In genomic region chr9:51052180-51052579, GRCm38 (mm10) we compare ENCODE assay signal across 13 mouse cellular contexts. TPM values are rescaled to one million over a fixed set of nuclear protein-coding genes. Genes with fewer than 3 reads are reported as not detected.
A peak's percentile ranks its signal among the peaks of the same experiment; 100 is the strongest.
DNase-seq lines count a peak whose midpoint lies in the region; ATAC-seq and TF ChIP-seq lines count a peak whose summit lies in the region.
"Had no signal": no experiment of that assay in that cellular context is flagged by ENCODE, and none has a peak within 500 bp of the region (broad histone marks: within the 10 kb centered on the region; RNA-seq: fewer than 3 reads in every experiment).

No protein-coding gene starts in this region.

- intact Hi-C loops in left cerebral cortex, adult 2 months (cut with DNase I) = loop anchor here (5.0 kb wide), 1 partner anchor 250 kb away; no protein-coding TSS in a partner anchor

- H3K9me3 ChIP-seq in hindbrain, embryonic 13.5 days = no peaks in the 10 kb centered on the region
- H3K9me3 ChIP-seq: forebrain, embryonic 15.5 days; lung, embryonic 15.5 days; neural tube, embryonic 12.5 days had no signal

- no peak overlapping the region for H3K4me2 ChIP-seq in hindbrain, embryonic 13.5 days
- H3K4me2 ChIP-seq: forebrain, embryonic 15.5 days; lung, embryonic 15.5 days; neural tube, embryonic 12.5 days had no signal

- H3K9ac ChIP-seq in hindbrain, embryonic 13.5 days = no peak overlapping the region
- H3K9ac ChIP-seq: forebrain, embryonic 15.5 days; lung, embryonic 15.5 days; neural tube, embryonic 12.5 days had no signal

- no peaks in the 10 kb centered on the region for H3K27me3 ChIP-seq in hindbrain, embryonic 13.5 days
- H3K27me3 ChIP-seq: forebrain, embryonic 15.5 days; lung, embryonic 15.5 days; neural tube, embryonic 12.5 days had no signal

- no peak overlapping the region for H3K4me3 ChIP-seq in left cerebral cortex, adult 2 months
- H3K4me3 ChIP-seq in hindbrain, embryonic 13.5 days = no peak overlapping the region
- H3K4me3 ChIP-seq: forebrain, embryonic 15.5 days; lung, embryonic 15.5 days; neural tube, embryonic 12.5 days had no signal

- TF ChIP-seq POLR2A in brain, embryonic 14.5 days (IDR thresholded peaks at IDR 0.05; ENCODE audit: borderline replicate concordance, extremely low read depth, insufficient read depth, insufficient read length, poor library complexity, severe bottlenecking) = no peak

- no peak for ATAC-seq in hindbrain, embryonic 13.5 days (ENCODE audit: low FRiP score)
- ATAC-seq: forebrain, embryonic 15.5 days had no signal

- no peaks in the 10 kb centered on the region for H3K36me3 ChIP-seq in hindbrain, embryonic 13.5 days
- H3K36me3 ChIP-seq: forebrain, embryonic 15.5 days; lung, embryonic 15.5 days; neural tube, embryonic 12.5 days had no signal

- peak; percentile 4 for DNase-seq in cerebellum, adult 9-10 months
- DNase-seq in cerebellum, postnatal 36 days = no peak
- DNase-seq in left cerebral cortex, adult 2 months (ENCODE audit: extremely low spot score in 1 of 2, low spot score in 2 of 2) = no peak
- no peak for DNase-seq in left cerebral cortex, adult 18-20 months (ENCODE audit: low spot score in 2 of 2)
- DNase-seq in CD4-positive helper T cell, adult 2 months (ENCODE audit: low read depth, low spot score) = peak; percentile 48
- peak; percentile 20 for DNase-seq in brain, embryonic 14.5 days (ENCODE audit: low read depth)
- no peak for DNase-seq in adrenal gland, postnatal 4 days (ENCODE audit: low spot score in 2 of 2)

- no peaks in the 10 kb centered on the region for H3K4me1 ChIP-seq in hindbrain, embryonic 13.5 days (replicated peaks)
- H3K4me1 ChIP-seq: forebrain, embryonic 15.5 days; lung, embryonic 15.5 days; neural tube, embryonic 12.5 days had no signal

- H3K27ac ChIP-seq in left cerebral cortex, adult 2 months = no peak overlapping the region
- no peak overlapping the region for H3K27ac ChIP-seq in hindbrain, embryonic 13.5 days
- H3K27ac ChIP-seq: forebrain, embryonic 15.5 days; lung, embryonic 15.5 days; neural tube, embryonic 12.5 days had no signal

- WGBS in hindbrain, embryonic 13.5 days = 81% methylated on average over 3 of the region's 3 CpGs

- TF ChIP-seq CTCF in left cerebral cortex, adult 2 months (IDR thresholded peaks at IDR 0.05) = peak; percentile 66
- TF ChIP-seq CTCF in brain, embryonic 14.5 days (IDR thresholded peaks at IDR 0.05; ENCODE audit: borderline replicate concordance, extremely low read depth, insufficient read depth, insufficient read length) = no peak

RNA-seq across cellular contexts. Expression of gene Btg4, which starts 8.5 kb away (rescaled TPM):
- total RNA-seq in left cerebral cortex, adult 2 months (2021) = not detected
- not detected for total RNA-seq in left cerebral cortex, adult 18-20 months (2021)
- not detected in 2 replicates for polyA plus RNA-seq in brain, embryonic 14.5 days (2012; rRNA removed)
- total RNA-seq in adrenal gland, postnatal 4 days (2021) = not detected
- not detected in 2 replicates for polyA plus RNA-seq in hindbrain, embryonic 13.5 days (2015; fragmentation: Nextera tagmentation; extraction: Ambion mirVana)
- total RNA-seq: hematopoietic stem cell, adult 5-6 weeks; layer of hippocampus, postnatal 36 days had no signal
- polyA plus RNA-seq: forebrain, embryonic 15.5 days; lung, embryonic 15.5 days; neural tube, embryonic 12.5 days had no signal

RNA-seq across cellular contexts. Expression of gene Layn, which starts 24.7 kb away (rescaled TPM):
- 1 to 10 TPM; 6.8 to 7.4 TPM for total RNA-seq in left cerebral cortex, adult 2 months (2021)
- total RNA-seq in left cerebral cortex, adult 18-20 months (2021) = 1 to 10 TPM; 5.4 to 6.3 TPM
- polyA plus RNA-seq in brain, embryonic 14.5 days (2012; rRNA removed) = 0.71 and 1.4 TPM in 2 replicates
- total RNA-seq in adrenal gland, postnatal 4 days (2021) = 10 to 100 TPM in 1 of 2 experiments, 1 to 10 TPM in 1; 7.7 to 10.4 TPM
- 2.0 and 2.1 TPM in 2 replicates for polyA plus RNA-seq in hindbrain, embryonic 13.5 days (2015; fragmentation: Nextera tagmentation; extraction: Ambion mirVana)

RNA-seq across cellular contexts. Expression of gene Sik2, which starts 43.3 kb away (rescaled TPM):
- 10 to 100 TPM; 57.5 to 84.4 TPM for total RNA-seq in left cerebral cortex, adult 2 months (2021)
- 10 to 100 TPM; 57.7 to 86.6 TPM for total RNA-seq in left cerebral cortex, adult 18-20 months (2021)
- 17.2 and 20.8 TPM in 2 replicates for polyA plus RNA-seq in brain, embryonic 14.5 days (2012; rRNA removed)
- total RNA-seq in adrenal gland, postnatal 4 days (2021) = 10 to 100 TPM; 51.1 to 56.3 TPM
- polyA plus RNA-seq in hindbrain, embryonic 13.5 days (2015; fragmentation: Nextera tagmentation; extraction: Ambion mirVana) = 14.3 and 14.9 TPM in 2 replicates

RNA-seq across cellular contexts. Expression of gene 4833427G06Rik, which starts 49.7 kb away (rescaled TPM):
- not detected for total RNA-seq in left cerebral cortex, adult 2 months (2021)
- total RNA-seq in left cerebral cortex, adult 18-20 months (2021) = not detected
- polyA plus RNA-seq in brain, embryonic 14.5 days (2012; rRNA removed) = 0.63 and 0.72 TPM in 2 replicates
- under 1 TPM in 1 of 2 experiments, not detected in 1; 0.31 TPM for total RNA-seq in adrenal gland, postnatal 4 days (2021)
- polyA plus RNA-seq in hindbrain, embryonic 13.5 days (2015; fragmentation: Nextera tagmentation; extraction: Ambion mirVana) = 1.2 and 2.1 TPM in 2 replicates
- total RNA-seq: hematopoietic stem cell, adult 5-6 weeks; layer of hippocampus, postnatal 36 days had no signal

Comparison
In these comparisons a context has a peak if more than half of its experiments do, and no peak if none do; other contexts are left out.
1. DNase-seq: peak in cerebellum, adult 9-10 months (single experiment), CD4-positive helper T cell, adult 2 months (single experiment) and brain, embryonic 14.5 days (single experiment); none in cerebellum, postnatal 36 days (0 of 2), left cerebral cortex, adult 2 months (0 of 2), left cerebral cortex, adult 18-20 months (0 of 2) and adrenal gland, postnatal 4 days (0 of 2).